Mouse (Mus musculus): ENCODE data around the gene Gpx2. TPM values are rescaled to one million over a fixed set of nuclear protein-coding genes. Genes with fewer than 3 reads are reported as not detected.
"Not testable (repeated sequence)": the region's sequence is repeated elsewhere in the genome, so short reads cannot be mapped to it uniquely, and the experiment has no call there.

Gene Gpx2
- polyA plus RNA-seq, 3 experiments from 2014 or later: not detected

- ATAC-seq: peak; percentile 71
Observed at GRCm38 (mm10) chr12:76803700-76804252, 8.4 kb upstream of the Gpx2 start.

GRCm38 (mm10) chr12:76803028-76803427 lies 7.7 kb upstream of the Gpx2 start:
- no peak for ATAC-seq

GRCm38 (mm10) chr12:76798008-76798720 lies 2.8 kb upstream of the Gpx2 start:
- ATAC-seq: no peak

GRCm38 (mm10) chr12:76796938-76797539 lies 1.7 kb upstream of the Gpx2 start:
- no peak for ATAC-seq

- not testable (repeated sequence) for ATAC-seq
Observed at GRCm38 (mm10) chr12:76792540-76792939, 2.8 kb downstream of the Gpx2 start.

- no peak for ATAC-seq
Observed at GRCm38 (mm10) chr12:76790446-76791084, 4.8 kb downstream of the Gpx2 start.

GRCm38 (mm10) chr12:76784056-76784619 lies 11.2 kb downstream of the Gpx2 start:
- ATAC-seq: no peak

GRCm38 (mm10) chr12:76780639-76781468 lies 14.5 kb downstream of the Gpx2 start:
- ATAC-seq: no peak

GRCm38 (mm10) chr12:76779951-76780350 lies 15.4 kb downstream of the Gpx2 start:
- no peak for ATAC-seq

GRCm38 (mm10) chr12:76778305-76779083 lies 16.9 kb downstream of the Gpx2 start:
- ATAC-seq: peak; percentile 97

- ATAC-seq: no peak
Observed at GRCm38 (mm10) chr12:76777845-76778244, 17.5 kb downstream of the Gpx2 start.

GRCm38 (mm10) chr12:76776898-76777297 lies 18.5 kb downstream of the Gpx2 start:
- ATAC-seq: no peak

GRCm38 (mm10) chr12:76775132-76775531 lies 20.2 kb downstream of the Gpx2 start:
- no peak for ATAC-seq

- no peak for ATAC-seq
Observed at GRCm38 (mm10) chr12:76774652-76775051, 20.7 kb downstream of the Gpx2 start.

- ATAC-seq: no peak
Observed at GRCm38 (mm10) chr12:76771540-76771939, 23.8 kb downstream of the Gpx2 start.

- no peak for ATAC-seq
Observed at GRCm38 (mm10) chr12:76770841-76771500, 24.4 kb downstream of the Gpx2 start.

- ATAC-seq: no peak
Observed at GRCm38 (mm10) chr12:76765901-76766630, 29.3 kb downstream of the Gpx2 start.

- peak; percentile 97 for ATAC-seq
Observed at GRCm38 (mm10) chr12:76765354-76765851, 30.0 kb downstream of the Gpx2 start, which contains the start of the genes Churc1 and Fntb. Gene Churc1, plus strand, starts transcription at chr12:76765538. Gene Fntb, plus strand, starts transcription at chr12:76765589.

GRCm38 (mm10) chr12:76752652-76753318 lies 42.6 kb downstream of the Gpx2 start:
- peak; percentile 95 for ATAC-seq
